Mouse (Mus musculus) Muller cell, postnatal 12 days (primary cell): ENCODE measurements at regions not wholly inside any gene's neighbourhood (a gene's known extent, or its start where the extent isn't known, plus 50 kb on each side); places are given as distances from the start of the nearest gene placed in this dataset.

Source experiments
- DNase-seq: peaks from one replicate; pipeline ENCODE4 v3.0.0-alpha.2; 2015; ENCODE audit errors: inconsistent ontology term

- no peak for DNase-seq
Observed at GRCm38 (mm10) chr10:18907276-18907960, 62.6 kb downstream of the Perp start.

GRCm38 (mm10) chr10:18909307-18909706, 64.5 kb downstream of the Perp start:
- DNase-seq, result no peak

- DNase-seq, result no peak
Observed at GRCm38 (mm10) chr10:18910898-18911297, 66.1 kb downstream of the Perp start.

- peak; percentile 36 for DNase-seq
Observed at GRCm38 (mm10) chr10:18917120-18917616, 72.3 kb downstream of the Perp start.

GRCm38 (mm10) chr10:18923088-18923821, 78.4 kb downstream of the Perp start:
- DNase-seq, result no peak

- DNase-seq, result no peak
Observed at GRCm38 (mm10) chr10:18927811-18928210, 83.0 kb downstream of the Perp start.

GRCm38 (mm10) chr10:18931344-18931743, 84.1 kb downstream of the Tnfaip3 start:
- DNase-seq, result no peak

- no peak for DNase-seq
Observed at GRCm38 (mm10) chr10:18941447-18941846, 74.0 kb downstream of the Tnfaip3 start.

GRCm38 (mm10) chr10:18941908-18942307, 73.5 kb downstream of the Tnfaip3 start:
- DNase-seq, result no peak

- DNase-seq, result no peak
Observed at GRCm38 (mm10) chr10:18943296-18944075, 72.0 kb downstream of the Tnfaip3 start.

GRCm38 (mm10) chr10:18946727-18947126, 68.7 kb downstream of the Tnfaip3 start:
- DNase-seq, result no peak
